Mouse (Mus musculus): ENCODE data around the gene Igsf21.

- TF ChIP-seq CTCF (IDR thresholded peaks at IDR 0.05; ENCODE audit: low read depth) (no peak), EP300 (IDR thresholded peaks at IDR 0.05; ENCODE audit: low read depth) (no peak)
These were observed 26.1 kb downstream of the Igsf21 start for GRCm38 (mm10) chr4:140220326-140221093.
